Mouse (Mus musculus): ENCODE measurements around the gene Gmds.
A peak's percentile ranks its signal among the peaks of the same experiment; 100 is the strongest.

Gene Gmds

DNA sequence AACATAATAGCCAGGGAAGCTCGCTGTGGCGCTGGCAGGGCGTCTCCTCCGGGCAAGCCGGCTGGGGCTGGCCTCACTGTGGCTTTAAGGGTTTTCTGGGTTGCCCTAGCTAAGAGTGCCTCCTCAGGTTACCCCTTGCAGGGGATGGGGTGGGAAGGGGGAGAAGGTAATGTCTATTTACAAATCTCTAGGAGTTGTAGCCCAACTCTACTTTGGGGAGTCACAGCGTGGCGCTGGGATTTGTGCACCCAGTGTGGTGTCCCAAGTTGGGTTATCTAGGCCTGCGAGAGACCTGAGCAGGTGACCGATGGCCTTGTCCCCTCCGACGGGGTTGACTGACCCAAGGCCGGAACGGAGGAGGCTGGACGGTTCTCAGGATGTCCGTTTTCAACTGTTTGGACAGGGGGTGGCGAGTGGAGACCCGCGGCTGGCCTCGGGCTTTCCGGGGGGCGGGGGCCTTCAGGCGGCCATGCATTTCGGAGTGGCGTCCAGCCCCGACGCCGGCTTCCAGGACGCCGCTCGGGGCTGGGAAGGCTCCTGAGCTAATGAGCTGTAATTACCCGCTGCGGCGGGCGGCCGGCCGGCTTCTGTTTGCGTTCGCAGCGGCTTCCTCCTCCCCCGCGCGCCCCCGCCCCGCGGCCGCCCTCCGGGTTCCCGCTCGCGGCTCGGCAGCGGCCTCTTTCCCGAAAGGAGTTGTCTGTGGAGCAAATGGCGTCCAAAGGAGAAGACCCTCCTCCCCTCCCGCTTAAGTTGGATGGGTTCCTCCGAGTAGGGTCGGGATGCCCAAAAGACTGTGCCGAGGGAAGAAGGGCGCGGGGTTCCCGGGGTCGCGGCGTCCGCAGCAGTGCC is 527.6 kb downstream of the Gmds start:
- DNase-seq (ENCODE audit: low spot score): peak; percentile 76

DNA sequence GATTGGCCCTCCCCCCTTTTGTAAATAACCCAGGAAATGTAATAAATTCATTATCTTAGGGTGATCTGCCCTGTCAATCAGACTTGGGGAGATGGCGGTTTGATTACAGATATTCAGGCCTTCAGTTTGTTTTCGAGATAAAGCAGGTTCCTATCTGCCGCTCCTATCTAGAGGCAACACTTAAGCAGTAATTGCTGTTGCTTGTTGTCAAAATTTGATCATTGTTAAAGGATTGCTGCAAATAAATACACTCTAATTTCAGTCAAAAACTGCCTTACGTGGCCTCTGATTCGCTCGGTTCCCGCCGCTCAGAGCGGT is 528.2 kb downstream of the Gmds start:
- DNase-seq (ENCODE audit: low spot score): no peak

DNA sequence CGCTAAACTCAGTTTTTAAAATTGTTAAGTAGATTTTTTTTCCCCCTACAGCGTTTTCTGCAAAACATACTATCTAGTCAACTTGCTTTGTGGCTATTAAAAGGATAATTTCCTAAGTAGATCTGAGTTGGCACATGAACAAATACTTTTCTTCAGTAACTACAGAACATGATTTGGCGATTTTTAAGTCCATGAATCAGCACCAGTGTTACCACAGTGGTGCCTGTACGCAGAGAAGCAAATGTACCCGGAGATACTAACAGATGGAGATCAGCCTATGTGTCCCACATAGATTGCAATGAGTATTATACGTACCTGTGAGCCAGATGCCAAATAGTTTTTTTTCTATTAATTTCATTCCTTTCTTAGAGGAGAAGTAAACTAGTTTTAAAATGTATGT is 528.8 kb downstream of the Gmds start:
- peak; percentile 59 for DNase-seq (ENCODE audit: low spot score)

DNA sequence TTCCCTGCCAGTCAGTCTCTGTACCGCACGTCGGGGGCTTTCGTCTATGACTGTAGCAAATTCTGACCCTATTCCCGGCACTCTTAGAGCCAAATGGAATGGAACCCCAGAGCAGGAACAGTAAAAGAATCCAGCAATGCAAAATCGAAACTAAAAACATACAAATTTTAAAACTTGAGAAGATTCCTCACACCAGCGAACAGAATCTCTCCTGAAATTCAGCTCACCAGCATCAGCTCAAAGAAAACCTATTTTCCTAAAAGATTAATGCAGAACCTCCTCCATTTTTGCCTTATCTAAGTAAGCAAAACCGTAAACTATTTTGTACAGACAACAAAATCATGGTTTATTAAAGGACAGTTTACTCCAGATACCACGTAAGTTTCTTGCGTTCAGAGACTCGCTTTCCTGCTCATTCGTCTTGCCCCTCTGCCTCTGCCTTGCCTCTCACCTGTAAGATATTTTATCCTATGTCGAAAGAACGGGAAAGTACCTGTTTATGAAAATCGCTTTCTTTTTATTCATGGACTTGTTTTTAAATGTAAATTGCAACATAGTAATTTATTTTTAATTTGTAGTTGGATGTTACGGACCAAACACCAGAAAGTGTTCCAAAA is 529.6 kb downstream of the Gmds start:
- peak; percentile 43 for DNase-seq (ENCODE audit: low spot score)

DNA sequence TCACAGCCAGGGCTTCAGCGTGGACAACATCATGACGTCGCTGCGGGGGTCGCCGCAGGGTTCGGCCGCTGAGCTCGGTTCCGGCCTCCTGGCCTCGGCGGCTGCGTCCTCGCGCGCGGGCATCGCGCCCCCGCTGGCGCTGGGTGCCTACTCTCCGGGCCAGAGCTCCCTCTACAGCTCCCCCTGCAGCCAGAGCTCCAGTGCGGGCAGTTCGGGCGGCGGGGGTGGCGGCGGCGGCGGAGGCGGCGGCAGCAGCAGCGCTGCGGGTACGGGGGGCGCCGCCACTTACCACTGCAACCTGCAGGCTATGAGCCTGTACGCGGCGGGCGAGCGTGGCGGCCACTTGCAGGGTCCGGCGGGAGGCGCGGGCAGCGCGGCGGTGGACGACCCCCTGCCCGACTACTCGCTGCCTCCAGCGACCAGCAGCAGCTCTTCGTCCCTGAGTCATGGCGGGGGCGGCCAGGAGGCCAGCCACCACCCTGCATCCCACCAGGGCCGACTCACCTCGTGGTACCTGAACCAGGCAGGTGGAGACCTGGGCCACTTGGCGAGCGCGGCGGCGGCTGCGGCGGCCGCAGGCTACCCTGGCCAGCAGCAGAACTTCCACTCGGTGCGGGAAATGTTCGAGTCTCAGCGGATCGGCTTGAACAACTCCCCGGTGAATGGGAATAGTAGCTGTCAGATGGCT is 530.3 kb downstream of the Gmds start:
- peak; percentile 45 for DNase-seq (ENCODE audit: low spot score)

DNA sequence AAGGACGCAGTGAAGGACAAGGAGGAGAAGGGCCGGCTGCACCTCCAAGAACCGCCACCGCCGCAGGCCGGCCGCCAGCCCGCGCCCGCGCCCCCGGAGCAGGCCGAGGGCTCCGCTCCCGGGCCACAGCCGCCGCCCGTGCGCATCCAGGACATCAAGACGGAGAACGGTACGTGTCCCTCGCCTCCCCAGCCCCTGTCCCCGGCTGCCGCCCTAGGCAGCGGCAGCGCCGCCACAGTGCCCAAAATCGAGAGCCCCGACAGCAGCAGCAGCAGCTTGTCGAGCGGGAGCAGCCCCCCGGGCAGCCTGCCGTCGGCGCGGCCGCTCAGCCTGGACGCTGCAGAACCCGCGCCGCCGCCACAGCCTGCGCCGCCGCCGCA is 530.8 kb downstream of the Gmds start:
- DNase-seq (ENCODE audit: low spot score): peak; percentile 38

DNA sequence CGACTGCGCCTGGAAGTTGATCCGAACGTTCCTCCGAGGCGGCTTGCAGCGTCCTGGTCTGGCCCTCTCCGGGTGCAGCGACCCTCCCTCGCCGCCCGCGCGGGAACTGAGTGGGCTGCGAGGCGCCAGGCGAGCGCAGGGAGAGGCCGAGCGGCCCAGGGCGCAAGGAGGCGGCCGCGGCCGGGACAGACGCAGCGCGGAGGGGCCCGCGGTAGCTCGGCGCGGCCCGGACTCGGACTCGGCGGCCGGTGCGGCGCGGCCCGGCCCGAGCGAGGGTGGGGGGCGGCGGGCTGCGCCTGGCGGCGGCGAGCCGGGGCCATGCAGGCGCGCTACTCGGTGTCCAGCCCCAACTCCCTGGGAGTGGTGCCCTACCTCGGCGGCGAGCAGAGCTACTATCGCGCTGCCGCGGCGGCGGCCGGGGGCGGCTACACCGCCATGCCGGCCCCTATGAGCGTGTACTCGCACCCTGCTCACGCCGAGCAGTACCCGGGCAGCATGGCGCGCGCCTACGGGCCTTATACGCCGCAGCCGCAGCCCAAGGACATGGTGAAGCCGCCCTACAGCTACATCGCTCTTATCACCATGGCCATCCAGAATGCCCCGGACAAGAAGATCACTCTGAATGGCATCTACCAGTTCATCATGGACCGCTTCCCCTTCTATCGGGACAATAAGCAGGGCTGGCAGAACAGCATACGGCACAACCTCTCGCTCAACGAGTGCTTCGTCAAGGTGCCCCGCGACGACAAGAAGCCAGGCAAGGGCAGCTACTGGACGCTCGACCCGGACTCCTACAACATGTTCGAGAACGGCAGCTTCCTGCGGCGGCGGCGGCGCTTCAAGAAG is 531.4 kb downstream of the Gmds start:
- DNase-seq (ENCODE audit: low spot score): peak; percentile 64

DNA sequence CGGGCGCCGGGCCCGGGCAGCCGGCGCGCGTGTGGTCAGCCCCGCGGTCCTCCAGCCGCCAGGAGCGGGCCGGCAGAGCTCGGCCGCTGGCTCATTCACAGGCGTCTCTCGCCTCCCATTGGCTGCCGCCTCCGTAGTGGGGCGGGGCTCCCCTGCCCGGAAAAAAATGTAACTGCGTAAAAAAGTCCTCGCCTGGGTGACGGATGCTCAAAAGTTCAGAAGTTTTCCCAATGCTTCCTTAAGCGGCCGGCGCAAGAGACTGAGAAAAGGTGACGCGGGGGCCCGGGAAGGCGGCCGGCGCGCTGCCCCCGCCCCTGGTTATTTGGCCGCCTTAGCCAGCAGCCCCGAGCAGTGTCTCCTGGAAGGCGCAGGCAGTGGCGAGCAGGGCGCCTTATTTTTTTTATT is 532.1 kb downstream of the Gmds start, which contains the start of gene Foxc1:
TSS of gene Foxc1 (plus strand) at position 206 of the 405 bp plus-strand sequence.
- DNase-seq (ENCODE audit: low spot score): peak; percentile 92

DNA sequence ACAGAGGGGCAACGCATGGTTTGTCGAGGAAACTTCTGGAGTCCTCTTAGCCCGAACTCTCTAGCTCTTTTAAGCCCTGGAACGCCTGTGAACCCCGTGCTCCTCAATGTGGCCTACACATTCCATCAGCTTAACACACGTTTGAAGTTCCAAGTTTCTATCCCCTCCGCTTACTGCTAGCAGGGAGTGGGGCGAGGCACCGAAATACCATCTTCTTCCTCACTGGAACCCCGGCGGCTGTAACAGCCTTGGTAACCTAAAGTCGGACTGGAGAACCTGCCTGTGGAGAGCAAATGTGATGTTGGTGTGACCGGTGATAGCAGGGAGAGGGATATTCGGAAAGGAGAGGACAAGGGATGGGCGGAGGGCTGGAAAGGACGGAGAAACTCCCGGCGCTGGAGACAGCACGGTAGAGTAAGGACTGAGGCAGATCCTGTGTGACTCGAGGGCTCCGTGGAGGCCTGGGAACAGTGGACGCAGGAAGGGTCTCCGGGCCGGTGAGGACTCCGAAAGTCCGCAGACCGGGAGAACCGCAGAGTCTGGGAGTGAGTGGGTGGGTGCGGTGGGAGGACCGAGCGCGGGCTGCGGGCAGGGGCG is 532.6 kb downstream of the Gmds start:
- DNase-seq (ENCODE audit: low spot score): peak; percentile 62

DNA sequence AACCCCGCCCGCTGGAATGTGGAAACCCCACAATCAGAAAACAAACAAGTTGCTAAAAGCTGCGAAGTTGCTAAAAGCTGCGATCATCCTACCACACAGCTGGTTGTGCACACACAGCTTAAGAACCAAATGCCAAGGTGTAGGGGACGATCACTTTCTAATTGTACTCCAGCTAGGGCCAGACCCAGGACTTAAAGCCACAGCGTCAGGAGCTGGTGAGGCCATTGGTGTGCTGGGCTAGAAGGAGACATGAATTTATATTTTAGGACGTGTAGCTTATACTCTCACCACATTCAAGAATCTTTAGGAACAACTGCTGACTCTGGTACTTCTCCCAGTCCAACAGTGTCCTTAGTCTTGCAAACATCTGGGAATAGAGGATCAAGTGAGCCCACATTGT is 534.0 kb downstream of the Gmds start:
- DNase-seq (ENCODE audit: low spot score): peak; percentile 58

DNA sequence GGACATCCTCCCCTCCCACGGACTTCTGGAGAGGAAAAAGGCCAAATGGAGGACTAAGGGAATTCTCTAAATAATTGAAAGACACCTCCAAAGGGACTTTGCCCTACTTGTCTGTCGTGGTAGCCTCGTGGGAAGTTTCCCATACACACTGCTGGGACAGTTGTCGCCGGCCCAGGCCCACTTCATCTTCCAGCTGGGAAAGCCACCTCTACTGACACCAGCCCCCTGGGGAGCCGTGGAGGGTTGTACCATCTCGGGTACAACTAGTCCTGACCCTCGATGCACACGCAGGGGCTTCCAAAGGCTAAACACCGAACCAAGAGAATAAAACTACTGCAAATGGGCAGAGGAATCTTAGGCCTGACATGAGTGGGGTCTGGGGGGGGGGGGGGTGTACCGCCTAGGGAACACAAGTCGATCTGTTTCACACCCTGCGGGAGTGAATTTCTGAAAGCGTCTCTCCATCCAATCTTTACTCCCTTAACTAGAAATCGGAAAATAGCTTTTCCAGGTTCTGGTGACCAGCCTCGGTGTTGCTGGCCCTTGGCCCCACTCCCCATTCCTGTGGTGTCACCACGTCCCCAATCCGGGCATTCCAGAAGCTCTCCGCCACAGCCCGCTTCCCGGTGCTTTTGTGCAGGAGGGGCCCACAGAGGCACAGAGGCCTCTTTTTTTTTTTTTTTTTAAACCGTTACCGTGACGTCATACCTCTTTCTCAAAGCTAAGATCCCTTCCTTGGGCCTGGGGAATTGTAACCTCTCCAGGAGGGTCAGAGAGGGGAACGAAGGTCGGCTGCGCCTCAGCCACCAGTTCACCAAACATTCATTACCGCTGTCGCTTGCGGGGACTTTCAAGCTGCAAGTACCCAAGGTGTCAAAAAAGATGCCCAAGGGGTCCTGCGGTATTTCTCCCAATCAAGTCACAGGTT is 535.1 kb downstream of the Gmds start:
- peak; percentile 68 for DNase-seq (ENCODE audit: low spot score)

DNA sequence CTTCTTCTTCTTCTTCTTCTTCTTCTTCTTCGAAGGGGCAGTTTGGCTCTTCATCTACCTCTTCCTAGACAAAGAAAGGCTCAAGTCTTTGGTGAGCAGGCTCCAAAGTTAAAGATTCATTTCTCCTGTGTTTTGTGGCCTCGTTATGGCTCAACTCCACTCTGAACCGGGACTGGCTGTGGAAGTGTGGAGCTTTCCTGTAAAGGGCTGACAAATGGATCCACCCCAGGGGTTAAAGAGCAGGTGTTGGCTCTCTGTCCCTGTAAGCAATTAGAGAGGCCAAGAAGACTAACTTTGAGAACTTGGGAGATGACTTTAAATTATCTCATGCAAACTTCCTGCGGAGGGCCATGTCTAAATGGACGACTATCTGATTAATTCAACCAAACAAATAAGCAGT is 536.1 kb downstream of the Gmds start:
- peak; percentile 33 for DNase-seq (ENCODE audit: low spot score)

DNA sequence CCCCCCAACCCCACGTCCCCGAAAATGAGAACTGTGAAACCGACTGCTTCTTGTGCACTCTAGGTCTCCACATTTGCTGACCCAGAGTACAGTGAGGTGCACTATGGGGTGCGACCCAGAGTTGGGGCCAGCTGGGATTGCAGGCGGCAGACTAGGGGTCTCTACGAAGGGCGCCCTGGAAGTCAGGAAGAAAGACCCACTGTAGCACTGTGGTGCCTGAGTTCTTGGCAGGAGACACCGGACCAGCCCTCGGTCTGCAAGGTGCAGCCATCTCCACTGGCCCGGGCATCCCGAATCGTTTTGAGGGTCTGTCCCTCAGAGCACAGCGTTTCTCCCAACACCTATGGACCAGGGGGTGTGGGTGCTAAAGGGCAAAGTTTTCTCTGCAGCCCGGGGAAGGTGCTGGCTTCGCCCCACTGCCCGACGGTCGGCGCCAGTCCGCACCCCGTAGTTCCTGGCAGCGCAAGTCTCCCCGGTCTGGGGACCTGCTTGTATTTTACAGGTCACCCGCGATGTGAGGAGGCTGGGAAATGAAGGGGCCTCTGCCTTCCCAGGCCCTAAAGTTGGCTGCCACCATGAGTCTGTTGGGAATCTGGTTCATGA is 536.7 kb downstream of the Gmds start:
- peak; percentile 40 for DNase-seq (ENCODE audit: low spot score)

DNA sequence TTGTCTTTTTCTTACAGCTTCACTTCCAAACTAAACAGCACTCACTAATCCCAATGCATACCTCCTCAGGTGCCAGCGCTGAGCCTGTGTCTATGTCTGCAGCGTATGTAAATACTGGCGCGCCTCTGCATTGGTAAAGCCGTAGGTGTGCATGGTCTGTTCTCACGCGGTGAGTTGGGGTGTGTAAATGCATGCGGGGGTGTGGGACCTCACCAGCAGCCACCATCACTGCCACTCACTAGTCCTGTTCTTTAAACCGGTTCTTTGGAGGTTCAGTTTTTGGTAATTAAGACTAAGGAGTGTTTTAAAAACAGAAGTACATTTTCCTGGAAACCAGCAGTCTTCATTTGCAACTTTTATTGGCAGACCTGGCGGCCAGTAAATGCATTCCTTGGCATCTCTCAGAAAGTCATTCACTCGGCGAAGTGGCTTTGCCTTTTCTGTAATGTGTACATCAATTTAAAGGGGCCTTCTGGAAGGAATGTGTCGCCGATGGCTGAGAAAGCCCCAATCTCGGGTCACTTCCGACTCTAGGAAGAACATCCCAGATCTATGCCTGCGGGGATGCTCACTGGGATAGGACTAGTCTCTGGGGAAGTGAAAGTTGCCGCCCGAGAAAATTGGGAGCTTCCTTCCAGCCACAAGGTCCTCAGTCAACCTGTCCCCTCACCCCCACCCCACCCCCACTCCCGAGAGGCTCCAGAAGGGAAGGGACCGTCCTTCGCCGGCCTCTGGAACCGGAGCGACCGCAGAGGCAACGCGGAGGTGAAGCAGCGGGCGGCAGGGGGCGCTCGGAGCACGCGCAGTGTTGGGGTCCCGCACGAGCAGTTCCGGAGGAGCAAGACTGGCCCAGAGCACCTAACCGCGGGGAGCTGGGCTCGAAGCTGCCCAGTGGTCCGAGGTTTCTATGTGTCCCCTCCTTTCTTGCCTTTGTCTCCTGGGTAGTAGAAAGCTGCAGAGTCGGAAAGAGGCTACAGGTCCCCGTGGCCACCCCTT is 537.7 kb downstream of the Gmds start:
- DNase-seq (ENCODE audit: low spot score): peak; percentile 90

DNA sequence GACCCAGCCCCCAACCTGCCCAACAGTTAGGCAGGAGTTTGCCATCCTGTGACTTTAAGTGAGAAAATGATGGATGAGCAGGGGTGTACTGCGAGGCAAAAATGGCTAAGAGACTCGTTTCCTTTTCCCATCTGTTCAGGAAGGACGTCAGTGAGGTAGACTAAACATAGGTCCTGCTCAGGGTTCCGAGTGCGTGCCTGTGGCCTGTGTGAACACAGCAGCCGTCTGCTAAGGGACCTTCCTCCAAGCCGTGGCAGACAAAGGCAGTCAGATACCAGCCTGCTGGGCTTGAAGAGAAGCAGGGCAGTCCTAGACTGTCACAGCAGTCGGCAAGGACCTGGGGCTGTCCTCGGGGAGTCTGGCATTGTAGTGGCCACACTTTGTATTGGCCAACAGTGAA is 540.5 kb downstream of the Gmds start:
- no peak for DNase-seq (ENCODE audit: low spot score)

DNA sequence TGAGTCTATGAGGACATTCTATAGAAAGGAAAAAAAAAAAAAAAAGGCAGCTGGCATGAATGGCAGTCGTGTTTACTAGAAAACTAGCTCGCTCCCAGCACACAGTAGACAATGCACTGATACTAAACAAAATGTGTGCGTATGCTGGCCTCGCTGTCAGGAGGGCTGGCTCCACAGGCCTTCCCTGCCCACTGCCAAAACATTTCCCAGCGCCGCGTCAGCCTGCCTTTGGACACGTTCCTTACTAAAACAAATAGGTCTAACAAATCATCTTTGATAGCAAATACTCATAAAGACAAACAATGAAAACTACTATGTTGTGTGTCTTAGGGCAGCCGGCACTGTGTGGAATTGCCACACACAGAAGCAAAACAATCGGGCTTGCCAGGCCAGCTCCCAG is 541.2 kb downstream of the Gmds start:
- DNase-seq (ENCODE audit: low spot score): no peak

DNA sequence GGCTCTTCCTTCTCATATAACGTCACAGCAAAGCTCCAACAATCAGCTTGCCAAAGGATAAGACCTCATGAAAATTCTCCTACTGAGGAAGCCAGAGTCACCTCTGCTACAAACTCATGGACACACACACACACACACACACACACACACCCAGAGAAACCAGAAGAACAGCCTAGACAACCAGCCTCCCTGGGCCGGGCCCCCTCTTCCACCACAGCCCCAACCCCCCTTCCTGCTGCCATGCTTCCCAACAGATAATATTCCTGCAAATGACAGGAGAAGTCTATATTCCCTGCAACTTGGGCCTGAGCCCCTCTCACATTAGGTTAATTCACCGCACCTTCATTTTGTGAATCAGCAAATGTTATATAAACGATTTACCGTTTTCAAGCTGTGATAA is 545.4 kb downstream of the Gmds start:
- DNase-seq (ENCODE audit: low spot score): no peak

DNA sequence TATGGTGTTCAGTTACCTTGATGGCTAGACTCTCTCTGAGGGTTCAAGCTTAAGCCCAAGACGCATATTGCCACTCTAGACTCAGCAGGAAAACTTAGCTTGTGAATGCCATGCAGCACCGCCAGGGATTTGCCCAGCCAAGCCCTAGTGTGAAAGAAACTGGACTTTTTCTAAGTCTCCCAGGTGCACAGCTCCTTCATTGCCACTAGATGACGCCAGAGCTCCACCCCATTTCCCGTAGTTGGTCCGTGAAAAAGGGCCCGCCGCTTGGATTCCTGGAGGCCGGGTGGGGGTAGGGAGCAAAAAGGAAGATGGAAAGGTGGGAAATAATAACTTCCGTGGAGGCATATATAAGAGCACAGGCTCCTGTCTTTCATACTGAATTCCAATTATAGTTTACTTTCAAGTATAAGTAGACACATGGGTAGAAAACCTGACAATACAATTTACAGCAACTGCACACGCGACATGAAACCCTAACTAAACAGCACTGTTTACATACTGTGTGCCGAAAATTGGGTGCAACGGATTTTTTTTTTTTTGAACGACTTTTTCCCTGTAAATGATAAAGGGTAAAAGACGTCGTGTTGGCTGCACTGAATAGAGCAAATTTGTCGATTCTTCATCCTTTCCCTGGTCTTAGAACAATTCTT is 545.9 kb downstream of the Gmds start:
- peak; percentile 90 for DNase-seq (ENCODE audit: low spot score)

DNA sequence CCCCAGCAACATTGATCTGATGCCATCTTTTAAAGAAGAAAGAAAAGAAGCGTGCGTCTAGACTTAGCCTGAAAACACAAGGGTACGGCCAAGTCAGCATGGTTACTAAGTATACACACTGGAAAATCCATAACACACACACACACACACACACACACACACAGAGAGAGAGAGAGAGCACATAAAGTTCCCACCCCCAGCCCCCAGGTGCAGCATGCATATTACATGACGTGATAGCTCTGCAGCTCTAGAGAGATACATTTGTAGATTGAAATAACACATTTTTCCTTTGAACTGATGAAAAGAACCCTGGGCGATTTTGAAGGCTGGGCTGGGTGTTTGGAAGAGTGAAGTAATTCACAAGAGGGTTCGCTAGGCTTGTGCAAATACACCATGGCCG is 553.8 kb downstream of the Gmds start:
- no peak for DNase-seq (ENCODE audit: low spot score)
